Mouse (Mus musculus): ENCODE measurements around the gene Smco4.

- TF ChIP-seq CTCF (IDR thresholded peaks at IDR 0.05; ENCODE audit: low read depth) (no peak), EP300 (optimal IDR thresholded peaks at IDR 0.05) (no peak)
Measured at GRCm38 (mm10) chr9:15533336-15534070, 40.3 kb downstream of the Smco4 start.
